Mouse (Mus musculus) brain, embryonic 14.5 days (tissue): ENCODE results near the gene Spc24.

Experiments
- CTCF ChIP-seq: fragments of 200-500 bp; IDR thresholded peaks from 2 replicates; pipeline ENCODE4 v1.5.1; 2012; ENCODE audit warnings: inconsistent platforms, mild to moderate bottlenecking, moderate library complexity, borderline replicate concordance; ENCODE audit not compliant: insufficient read depth, insufficient read length; ENCODE audit errors: extremely low read depth
- POLR2A ChIP-seq: fragments of 200-500 bp; IDR thresholded peaks from 2 replicates; pipeline ENCODE4 v1.6.1; 2012; ENCODE audit warnings: mild to moderate bottlenecking, inconsistent platforms, borderline replicate concordance; ENCODE audit not compliant: poor library complexity, insufficient read depth, insufficient read length, severe bottlenecking; ENCODE audit errors: extremely low read depth

DNA sequence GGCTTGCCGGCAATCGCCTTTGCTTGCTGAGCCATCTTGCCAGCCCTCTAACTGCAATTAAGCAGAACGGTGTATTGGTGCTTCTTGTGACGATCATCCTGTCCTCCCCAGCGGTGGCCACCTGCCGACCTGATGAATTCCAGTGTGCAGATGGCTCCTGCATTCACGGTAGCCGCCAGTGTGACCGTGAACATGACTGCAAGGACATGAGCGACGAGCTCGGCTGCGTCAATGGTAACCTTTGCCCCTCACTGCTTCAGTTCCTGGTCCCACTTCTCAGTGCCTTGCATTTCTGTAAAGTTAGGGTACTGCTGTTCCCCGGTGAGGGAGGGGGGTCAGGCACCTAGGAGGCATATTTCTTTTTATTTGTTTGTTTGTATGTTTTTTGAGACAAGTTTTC is 25.0 kb downstream of the Spc24 start:
- TF ChIP-seq CTCF (no peak), POLR2A (no peak)
